Mouse (Mus musculus) G1E (cell line): ENCODE data around the gene Bcl10. TPM values are rescaled to one million over a fixed set of nuclear protein-coding genes. Genes with fewer than 3 reads are reported as not detected.

ENCODE experiments used
- ATAC-seq: 2 replicates; pipeline ENCODE4 v1.8.0; 2016; ENCODE audit warnings: mild to moderate bottlenecking; ENCODE audit not compliant: insufficient number of reproducible peaks, poor library complexity, low FRiP score, severe bottlenecking; ENCODE audit errors: extremely low read depth
- DNase-seq: peaks from one replicate; pipeline ENCODE4 v3.0.0; 2012; ENCODE audit warnings: low spot score
- H3K27me3 ChIP-seq: 2 replicates; pipeline ENCODE4 v1.6.1; 2012; ENCODE audit warnings: mild to moderate bottlenecking, low read length, inconsistent platforms; ENCODE audit not compliant: insufficient read depth
- H3K36me3 ChIP-seq: replicated peaks from 2 replicates; pipeline ENCODE3; 2012; ENCODE audit warnings: mild to moderate bottlenecking, inconsistent platforms
- H3K4me1 ChIP-seq: 2 replicates; pipeline ENCODE4 v1.6.1; 2012; ENCODE audit warnings: low read depth, low read length, inconsistent platforms, mixed read lengths; ENCODE audit not compliant: insufficient read depth
- H3K4me3 ChIP-seq: 2 replicates; pipeline ENCODE4 v1.5.1; 2012; ENCODE audit warnings: low read depth, mild to moderate bottlenecking, inconsistent platforms, low read length, moderate library complexity, mixed read lengths
- H3K9me3 ChIP-seq: replicated peaks from 2 replicates; pipeline ENCODE4 v1.6.1; 2012; ENCODE audit warnings: inconsistent platforms
- CTCF ChIP-seq: IDR thresholded peaks from 2 replicates; pipeline ENCODE4 v1.5.1; 2012; ENCODE audit warnings: low read depth, low read length, inconsistent platforms, mixed read lengths
- GATA1 ChIP-seq: IDR thresholded peaks from 2 replicates; pipeline ENCODE4 v1.6.1; 2012; ENCODE audit warnings: borderline replicate concordance, low read length, inconsistent platforms, mixed read lengths
- GATA2 ChIP-seq: IDR thresholded peaks from 2 replicates; pipeline ENCODE4 v1.6.1; 2012; ENCODE audit warnings: low read depth, low read length, inconsistent platforms, borderline replicate concordance
- POLR2AphosphoS5 ChIP-seq: IDR thresholded peaks from 2 replicates; pipeline ENCODE4 v1.6.1; 2012; ENCODE audit warnings: low read depth, low read length, inconsistent platforms; ENCODE audit not compliant: insufficient replicate concordance
- TAL1 ChIP-seq: conservative IDR thresholded peaks from 2 replicates; pipeline ENCODE4 v1.6.1; 2012; ENCODE audit warnings: low read depth, low read length, inconsistent platforms, mixed read lengths
- polyA plus RNA-seq: library from polyadenylated mRNA; stranded (reverse); fragments of >175 nt; gene quantifications from 2 replicates; pipeline ENCODE4 v1.2.3, GENCODE M21; 2012
- total RNA-seq, 2 experiments: library from RNA; stranded (forward) in 1 of 2; stranded (reverse) in 1 of 2; fragments of 200-1000 nt in 1 of 2; fragments of >200 nt in 1 of 2; fragmentation: Nextera tagmentation in 1 of 2; gene quantifications; 2 replicates each; pipeline ENCODE4 v1.2.3; 2014 to 2017

The Bcl10 gene
- total and polyA plus RNA-seq, 3 experiments = 24.4 to 53.9 (median 42.4) TPM

DNA sequence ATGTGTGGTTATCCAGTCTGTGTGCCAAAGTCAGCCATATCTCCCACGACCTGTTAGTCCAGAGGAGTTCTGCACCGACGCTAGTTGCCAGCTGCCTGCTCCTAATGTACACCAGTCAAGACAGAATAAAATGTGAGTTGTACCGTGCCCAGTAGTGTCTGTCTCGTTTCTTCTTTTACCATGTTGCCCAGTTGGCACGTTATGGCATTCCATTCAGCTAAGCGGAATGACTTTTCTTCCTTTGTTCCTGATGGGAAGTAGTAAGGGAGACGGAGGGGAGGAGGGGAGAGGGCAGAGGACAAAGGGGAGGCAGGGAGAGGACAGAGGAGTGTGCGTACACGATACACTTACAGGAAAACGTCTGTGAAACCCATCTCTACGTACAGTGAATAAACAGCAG lies 28.5 kb upstream of the Bcl10 start:
- no peaks in the 10 kb centered on the region for H3K4me1 ChIP-seq
- DNase-seq (no peak), ATAC-seq (no peak)
- TF ChIP-seq POLR2AphosphoS5 = no peak
- TF ChIP-seq CTCF = no peak
- no peak for TF ChIP-seq TAL1
- no peaks in the 10 kb centered on the region for H3K9me3 ChIP-seq
- no peaks in the 10 kb centered on the region; the same call in 1 of the 2 replicates for H3K27me3 ChIP-seq
- H3K4me3 ChIP-seq = no peak overlapping the region
- no peaks in the 10 kb centered on the region for H3K36me3 ChIP-seq

DNA sequence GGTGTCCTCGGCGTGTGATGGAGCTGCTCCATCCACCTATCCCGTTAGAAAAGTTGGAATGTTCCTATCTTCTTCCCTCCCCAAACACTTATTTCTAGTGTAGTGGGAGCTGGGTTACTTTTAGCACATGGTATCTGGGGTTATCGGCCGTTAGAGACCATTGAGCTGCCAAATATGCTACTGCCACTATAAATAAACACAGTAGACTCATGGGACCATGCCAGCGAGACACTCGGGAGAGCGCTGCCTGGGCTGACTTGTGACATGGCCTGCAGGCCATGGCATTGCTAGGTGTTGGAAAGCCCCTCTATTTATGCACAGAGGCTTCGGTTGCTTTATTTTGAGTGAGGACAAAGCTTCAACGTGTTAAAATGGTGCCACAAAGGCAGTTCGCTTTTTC lies 24.9 kb upstream of the Bcl10 start:
- H3K9me3 ChIP-seq = no peaks in the 10 kb centered on the region
- DNase-seq (no peak), ATAC-seq (no peak)
- H3K4me3 ChIP-seq = no peak overlapping the region
- H3K27me3 ChIP-seq = no peaks in the 10 kb centered on the region; the same call in 1 of the 2 replicates
- H3K36me3 ChIP-seq = no peaks in the 10 kb centered on the region
- no peaks in the 10 kb centered on the region for H3K4me1 ChIP-seq
- no peak for TF ChIP-seq TAL1
- no peak for TF ChIP-seq GATA1
- no peak for TF ChIP-seq CTCF
- TF ChIP-seq POLR2AphosphoS5 = no peak
- TF ChIP-seq GATA2 = no peak

DNA sequence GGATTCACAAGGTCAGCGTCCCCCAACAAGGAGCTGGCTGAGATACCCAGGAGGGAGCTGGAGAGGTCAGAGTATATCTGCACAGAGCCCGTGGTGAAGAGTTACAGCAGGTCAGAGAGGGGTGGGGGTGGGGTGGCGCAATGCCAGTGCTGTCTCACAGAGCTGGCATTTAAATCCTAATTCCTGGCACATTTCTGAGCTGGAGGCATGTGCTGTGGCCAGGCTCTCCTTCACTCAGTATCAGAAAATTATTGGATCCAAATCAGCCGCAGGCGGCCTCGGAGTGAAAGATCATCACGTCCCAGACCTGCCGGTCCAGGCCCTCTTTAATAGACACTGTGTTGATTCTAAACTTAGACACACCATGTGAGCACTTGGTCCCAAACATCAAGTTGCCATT lies 22.8 kb upstream of the Bcl10 start:
- no peaks in the 10 kb centered on the region; the same call in 1 of the 2 replicates for H3K27me3 ChIP-seq
- DNase-seq = no peak

DNA sequence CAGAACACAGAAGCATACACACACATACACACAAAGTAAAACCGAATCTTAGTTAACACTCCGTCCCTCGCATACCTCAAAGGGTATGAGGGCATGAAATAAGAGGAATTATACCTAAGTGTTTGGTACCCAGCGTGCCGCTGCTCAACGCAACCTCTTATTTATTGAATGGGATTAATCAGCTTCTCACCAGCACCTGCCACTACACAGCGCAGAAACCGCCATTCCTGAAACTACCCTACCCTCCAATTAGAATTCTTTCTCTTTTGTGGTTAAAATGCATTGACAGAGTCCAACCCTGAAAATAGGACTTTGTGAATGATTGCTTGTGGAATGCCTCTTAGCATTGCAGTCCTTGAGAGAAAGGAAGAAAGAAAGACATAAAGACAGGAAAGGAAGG lies 19.1 kb upstream of the Bcl10 start:
- ATAC-seq (no peak), DNase-seq (no peak)
- no peak overlapping the region for H3K4me3 ChIP-seq
- no peaks in the 10 kb centered on the region for H3K9me3 ChIP-seq
- H3K4me1 ChIP-seq = no peaks in the 10 kb centered on the region
- 0 out of 2 replicates have a peak, but pooled peaks cover 3% of the 10 kb centered on the region for H3K27me3 ChIP-seq
- TF ChIP-seq GATA1 = no peak
- no peak for TF ChIP-seq GATA2
- TF ChIP-seq TAL1 = no peak
- TF ChIP-seq CTCF = no peak
- no peak for TF ChIP-seq POLR2AphosphoS5
- no peaks in the 10 kb centered on the region for H3K36me3 ChIP-seq

More for the DNA sequence above, 22.8 kb upstream of the Bcl10 start:
- no peak for ATAC-seq
- TF ChIP-seq GATA2 (no peak), POLR2AphosphoS5 (no peak), TAL1 (no peak), GATA1 (no peak), CTCF (no peak)
- Histone ChIP-seq H3K36me3 (no peaks in the 10 kb centered on the region), H3K9me3 (no peaks in the 10 kb centered on the region), H3K4me1 (no peaks in the 10 kb centered on the region), H3K4me3 (no peak overlapping the region)

DNA sequence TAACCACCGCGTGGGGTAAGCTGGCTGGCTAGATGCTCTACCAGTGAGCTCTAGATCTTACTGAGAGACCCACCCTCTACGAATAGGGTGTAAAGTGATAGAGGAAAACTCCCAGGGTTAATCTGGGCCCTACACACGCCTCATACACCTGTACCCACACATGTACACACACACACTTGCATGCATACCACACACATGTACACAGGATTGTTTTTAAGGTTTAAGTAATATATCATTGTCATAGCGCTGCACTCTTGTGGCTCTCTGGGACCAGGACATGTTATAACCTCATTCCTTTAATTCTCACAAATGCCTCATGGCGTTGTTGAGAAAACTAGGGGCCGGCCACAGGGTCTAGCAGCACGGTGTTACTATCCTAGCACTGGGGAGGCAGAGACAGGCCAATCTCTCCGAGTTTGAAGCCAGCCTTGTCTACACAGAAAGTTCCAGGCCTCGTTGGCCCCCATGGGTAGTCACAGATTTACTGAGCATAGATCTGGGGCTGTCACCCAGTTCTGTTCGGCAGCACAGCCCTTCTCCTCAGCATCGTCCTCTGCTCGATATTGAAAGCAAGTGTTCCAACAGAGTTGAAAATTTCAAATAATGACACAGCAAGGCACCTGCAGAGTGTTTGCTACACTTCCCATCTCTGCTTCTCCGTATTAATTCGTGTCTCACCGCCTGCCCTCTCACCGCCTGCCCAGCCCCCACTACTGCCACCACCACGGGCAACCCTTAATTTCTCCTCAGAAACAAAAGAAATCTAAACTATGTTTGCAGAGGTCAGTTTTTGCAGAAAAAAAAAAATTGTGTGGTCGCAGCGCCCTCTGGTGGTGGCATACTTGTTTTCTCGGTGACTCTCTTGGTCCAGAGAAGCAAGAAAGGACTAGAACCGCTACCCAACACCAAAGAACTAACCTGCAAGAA lies 17.5 kb upstream of the Bcl10 start:
- ATAC-seq (no peak), DNase-seq (peak; percentile 34)

DNA sequence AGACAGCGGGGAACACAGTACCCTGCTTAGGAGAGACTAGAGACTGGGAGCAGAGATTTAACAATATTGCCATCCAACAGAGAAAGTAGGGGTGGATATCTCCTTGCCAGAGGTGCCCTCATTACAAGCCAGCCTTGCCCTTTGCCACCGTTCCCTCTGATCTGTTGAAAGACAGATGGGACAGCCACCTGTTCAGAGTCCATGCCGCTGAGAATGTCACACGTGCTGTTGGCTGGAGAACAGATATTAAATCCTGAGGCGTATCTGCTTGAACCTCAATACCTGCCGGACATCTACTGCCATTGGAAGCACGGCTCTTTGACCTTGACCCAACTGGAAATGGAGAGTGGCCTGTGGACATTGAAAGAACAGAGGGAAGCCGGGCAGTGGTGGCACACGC lies 16.0 kb upstream of the Bcl10 start:
- H3K9me3 ChIP-seq = no peaks in the 10 kb centered on the region

More for the DNA sequence above, 17.5 kb upstream of the Bcl10 start:
- Histone ChIP-seq H3K9me3 (no peaks in the 10 kb centered on the region), H3K36me3 (no peaks in the 10 kb centered on the region), H3K4me3 (no peak overlapping the region), H3K4me1 (no peaks in the 10 kb centered on the region), H3K27me3 (0 out of 2 replicates have a peak, but pooled peaks cover 3% of the 10 kb centered on the region)
- peak; percentile 11; the same call in 1 of the 2 replicates for TF ChIP-seq CTCF
- TF ChIP-seq GATA1 = no peak

More for the DNA sequence above, 16.0 kb upstream of the Bcl10 start:
- H3K4me1 ChIP-seq = no peaks in the 10 kb centered on the region
- H3K27me3 ChIP-seq = 0 out of 2 replicates have a peak, but pooled peaks cover 3% of the 10 kb centered on the region
- no peak for TF ChIP-seq CTCF
- no peak for TF ChIP-seq TAL1
- TF ChIP-seq POLR2AphosphoS5 = no peak
- no peak for TF ChIP-seq GATA2
- no peak for TF ChIP-seq GATA1
- ATAC-seq = no peak
- DNase-seq = no peak
- H3K4me3 ChIP-seq = no peak overlapping the region
- no peaks in the 10 kb centered on the region for H3K36me3 ChIP-seq
